Mouse (Mus musculus) spleen, adult 2 months (tissue): Measurements from ENCODE around the gene Exoc6.

Source experiments
- CTCF ChIP-seq: fragments of 200-500 bp; IDR thresholded peaks from 2 replicates; pipeline ENCODE4 v1.5.1; 2011; ENCODE audit warnings: mild to moderate bottlenecking, inconsistent platforms; ENCODE audit not compliant: insufficient read depth, insufficient read length, insufficient replicate concordance; ENCODE audit errors: extremely low read depth
- POLR2A ChIP-seq: fragments of 200-500 bp; IDR thresholded peaks from 2 replicates; pipeline ENCODE4 v1.6.1; 2011; ENCODE audit warnings: low read depth, low read length, inconsistent platforms

- TF ChIP-seq POLR2A (no peak), CTCF (no peak)
Measured at GRCm38 (mm10) chr19:37528581-37528980, 21.6 kb upstream of the Exoc6 start.
